Mouse (Mus musculus): ENCODE measurements around the gene Rnf216.

- no peak for TF ChIP-seq CTCF (IDR thresholded peaks at IDR 0.05; ENCODE audit: extremely low read depth, insufficient read depth, low read length)
- no peak for TF ChIP-seq POLR2A (IDR thresholded peaks at IDR 0.05; ENCODE audit: extremely low read depth, insufficient read depth, low read length)
These were observed 9.6 kb downstream of the Rnf216 start for GRCm38 (mm10) chr5:143103231-143103630.

Data from cortical plate, adult 2 months (tissue).